Mouse (Mus musculus): ENCODE data around the gene Sirpb1a. TPM values are rescaled to one million over a fixed set of nuclear protein-coding genes. Genes with fewer than 3 reads are reported as not detected.
"Not testable (repeated sequence)": the region's sequence is repeated elsewhere in the genome, so short reads cannot be mapped to it uniquely, and the experiment has no call there.

Gene Sirpb1a
- polyA plus RNA-seq (2015; fragmentation: Nextera tagmentation; extraction: Ambion mirVana) = not detected in 2 replicates

DNA sequence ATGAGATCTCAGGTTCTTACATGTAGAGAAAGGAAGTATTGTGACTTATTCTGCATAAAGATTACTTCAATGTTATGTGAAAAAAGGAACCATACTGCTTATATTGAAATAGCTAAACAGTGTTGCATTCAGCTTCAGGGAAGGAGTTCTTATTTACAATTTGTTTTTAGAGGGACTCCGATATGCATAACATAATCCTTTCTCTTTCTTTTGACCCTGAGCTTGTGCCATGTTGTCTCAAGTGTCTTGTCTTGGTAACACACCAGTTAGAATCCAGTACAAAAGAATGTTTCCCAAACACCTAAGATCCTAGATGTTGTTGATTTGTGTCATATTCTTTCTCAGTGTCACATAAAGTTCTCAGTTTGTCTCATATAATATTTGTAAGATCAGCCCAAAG lies at the start of gene Sirpb1a:
TSS of gene Sirpb1a (minus strand) at position 74 of the 400 bp plus-strand sequence.
- H3K27me3 ChIP-seq; H3K4me2 ChIP-seq (replicated peaks); H3K36me3 ChIP-seq; H3K9me3 ChIP-seq; H3K4me1 ChIP-seq; H3K9ac ChIP-seq; ATAC-seq (ENCODE audit: low FRiP score, low read depth); H3K4me3 ChIP-seq; H3K27ac ChIP-seq: not testable (repeated sequence)
- 86% methylated on average over 1 of the region's 1 CpGs for WGBS

DNA sequence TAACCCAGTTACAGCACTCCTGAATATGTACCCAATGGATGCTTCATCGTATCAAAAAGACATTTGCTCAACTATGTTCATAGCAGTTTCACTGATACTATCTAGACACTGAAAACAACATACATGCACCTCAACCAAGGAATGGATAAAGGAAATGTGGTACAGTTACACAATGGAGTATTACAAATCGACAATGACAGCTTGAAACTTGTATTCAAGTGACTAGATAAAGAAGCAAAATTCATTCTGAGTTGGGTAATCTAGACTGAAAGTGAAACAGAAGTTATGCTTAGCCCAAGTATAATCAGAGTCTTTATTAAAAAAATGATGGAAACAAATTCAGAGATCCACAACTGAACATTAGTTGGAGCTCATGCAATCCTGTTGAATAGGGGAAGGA lies 48.5 kb upstream of the Sirpb1a start:
- H3K4me2 ChIP-seq (replicated peaks); H3K36me3 ChIP-seq; H3K27me3 ChIP-seq; H3K27ac ChIP-seq; H3K9ac ChIP-seq; H3K4me1 ChIP-seq; ATAC-seq (ENCODE audit: low FRiP score, low read depth); H3K4me3 ChIP-seq; H3K9me3 ChIP-seq: not testable (repeated sequence)
- 54% methylated on average over 2 of the region's 2 CpGs for WGBS

DNA sequence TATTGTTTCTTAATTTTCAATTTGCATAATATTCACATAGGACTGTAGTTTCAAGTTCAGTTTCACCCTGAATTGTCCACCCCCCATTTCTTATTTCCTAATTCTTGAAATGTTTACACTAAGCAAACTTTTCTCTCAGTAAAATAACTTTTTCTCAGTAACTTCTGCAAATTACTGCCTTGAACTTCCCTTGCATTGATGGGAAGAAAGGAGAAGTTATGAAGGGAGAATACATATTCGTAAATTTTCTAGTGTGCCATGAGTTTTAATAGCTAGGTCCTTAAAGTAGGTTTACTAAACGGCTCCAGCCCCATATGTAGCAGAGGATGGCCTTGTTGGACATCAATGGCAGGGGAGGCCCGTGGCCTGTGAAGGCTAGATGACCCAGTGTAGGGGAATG lies 43.8 kb upstream of the Sirpb1a start:
- not testable (repeated sequence) for H3K27ac ChIP-seq; H3K4me3 ChIP-seq; H3K27me3 ChIP-seq; H3K4me1 ChIP-seq; ATAC-seq (ENCODE audit: low FRiP score, low read depth); H3K36me3 ChIP-seq; H3K4me2 ChIP-seq (replicated peaks); H3K9ac ChIP-seq; H3K9me3 ChIP-seq
- WGBS = 75% methylated on average over 1 of the region's 3 CpGs

DNA sequence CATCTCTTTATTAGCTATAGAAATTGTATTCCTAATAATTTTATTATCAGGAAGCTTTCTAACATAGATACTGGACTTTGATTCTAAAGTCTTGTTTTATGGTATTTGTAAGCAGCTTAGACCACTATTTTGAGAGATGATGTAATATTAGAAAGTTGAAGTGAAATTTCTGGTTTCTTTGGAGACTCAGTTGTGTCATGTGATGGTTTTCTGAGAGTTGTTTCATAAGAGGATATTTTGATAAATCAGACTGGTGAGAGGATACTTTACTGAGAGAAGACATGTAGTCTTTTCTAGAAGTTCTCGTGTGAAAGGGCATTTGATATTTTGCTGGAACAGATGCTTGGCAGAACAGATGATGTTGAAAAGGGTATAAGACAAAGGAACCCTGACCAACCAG lies 17.6 kb upstream of the Sirpb1a start:
- not testable (repeated sequence) for H3K4me3 ChIP-seq; H3K4me2 ChIP-seq (replicated peaks); H3K9me3 ChIP-seq; H3K27me3 ChIP-seq; H3K9ac ChIP-seq; H3K4me1 ChIP-seq; H3K36me3 ChIP-seq; ATAC-seq (ENCODE audit: low FRiP score, low read depth); H3K27ac ChIP-seq
- WGBS = 77% methylated on average over 1 of the region's 1 CpGs

DNA sequence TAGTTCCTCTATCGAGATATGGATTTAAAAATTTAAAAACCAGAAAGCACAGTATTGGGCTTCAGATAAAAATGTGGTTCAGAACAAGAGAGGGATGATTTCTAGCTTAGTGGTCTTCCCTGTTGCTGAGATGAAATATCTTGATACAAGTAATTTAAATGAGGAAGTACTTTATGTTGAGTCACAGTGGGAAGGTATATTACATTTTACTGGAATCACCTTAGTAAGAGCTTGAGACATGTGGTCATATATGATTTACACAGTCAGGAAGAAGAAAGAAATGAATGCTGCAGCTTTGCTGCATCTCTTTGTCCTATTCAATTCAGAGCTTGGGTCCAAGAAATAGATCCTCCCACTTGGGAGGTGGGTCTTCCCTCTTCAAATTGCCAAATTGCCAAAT lies 13.5 kb upstream of the Sirpb1a start:
- H3K4me3 ChIP-seq; H3K9ac ChIP-seq; H3K4me1 ChIP-seq; H3K27me3 ChIP-seq; H3K27ac ChIP-seq; H3K36me3 ChIP-seq; ATAC-seq (ENCODE audit: low FRiP score, low read depth); H3K4me2 ChIP-seq (replicated peaks): not testable (repeated sequence)
- WGBS = 62% methylated on average over 1 of the region's 1 CpGs
- H3K9me3 ChIP-seq = peaks cover 13% of the 10 kb centered on the region

DNA sequence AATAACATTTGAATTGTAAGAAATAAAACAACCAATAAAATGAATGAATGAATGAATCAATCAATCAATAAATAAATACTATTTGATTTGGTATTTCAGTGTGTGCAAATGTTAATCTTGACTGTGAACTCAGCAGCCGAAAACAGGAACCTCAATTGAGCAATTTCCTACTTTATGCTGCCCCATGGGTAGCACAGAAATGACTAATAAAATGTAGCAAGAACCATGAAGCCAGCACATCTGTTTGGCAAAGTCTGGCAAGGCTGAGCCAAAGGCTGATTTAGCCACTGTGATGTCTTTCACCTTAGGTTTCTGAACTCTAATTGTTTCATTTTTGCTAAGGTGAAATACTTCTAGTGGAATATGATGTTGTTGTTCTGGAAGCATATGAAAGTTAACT lies 1.6 kb upstream of the Sirpb1a start:
- H3K27me3 ChIP-seq = no peaks in the 10 kb centered on the region
- no peak overlapping the region for H3K9ac ChIP-seq
- ATAC-seq (ENCODE audit: low FRiP score, low read depth) = no peak
- no peaks in the 10 kb centered on the region for H3K36me3 ChIP-seq
- no peak overlapping the region for H3K27ac ChIP-seq
- H3K4me2 ChIP-seq (replicated peaks) = no peak overlapping the region
- H3K9me3 ChIP-seq = no peaks in the 10 kb centered on the region
- no peaks in the 10 kb centered on the region for H3K4me1 ChIP-seq
- H3K4me3 ChIP-seq = no peak overlapping the region
- WGBS = 78% methylated on average over 1 of the region's 1 CpGs

DNA sequence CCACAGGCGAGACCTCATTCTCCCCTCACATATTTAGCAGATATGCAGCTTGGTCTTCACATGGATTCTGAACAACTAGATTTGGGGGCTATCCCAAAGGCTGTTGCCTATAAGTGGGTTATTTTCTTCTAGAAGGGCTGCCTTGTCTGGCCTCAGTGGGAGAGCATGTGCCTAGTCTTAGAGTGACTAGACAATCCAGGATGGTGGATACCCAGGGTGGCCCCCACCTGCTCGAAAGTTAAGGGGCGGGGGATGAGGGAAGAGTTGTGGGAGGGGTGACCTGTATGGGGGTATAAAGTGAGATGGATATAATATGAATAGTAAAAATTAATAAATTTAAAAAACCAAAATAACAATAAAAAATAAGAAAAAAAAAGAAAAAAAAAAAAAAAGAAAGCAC lies 70.6 kb downstream of the Sirpb1a start:
- H3K4me3 ChIP-seq; ATAC-seq (ENCODE audit: low FRiP score, low read depth); H3K4me2 ChIP-seq (replicated peaks); H3K36me3 ChIP-seq; H3K27ac ChIP-seq; H3K4me1 ChIP-seq; H3K9ac ChIP-seq; H3K9me3 ChIP-seq; H3K27me3 ChIP-seq: not testable (repeated sequence)
- 73% methylated on average over 3 of the region's 3 CpGs for WGBS

DNA sequence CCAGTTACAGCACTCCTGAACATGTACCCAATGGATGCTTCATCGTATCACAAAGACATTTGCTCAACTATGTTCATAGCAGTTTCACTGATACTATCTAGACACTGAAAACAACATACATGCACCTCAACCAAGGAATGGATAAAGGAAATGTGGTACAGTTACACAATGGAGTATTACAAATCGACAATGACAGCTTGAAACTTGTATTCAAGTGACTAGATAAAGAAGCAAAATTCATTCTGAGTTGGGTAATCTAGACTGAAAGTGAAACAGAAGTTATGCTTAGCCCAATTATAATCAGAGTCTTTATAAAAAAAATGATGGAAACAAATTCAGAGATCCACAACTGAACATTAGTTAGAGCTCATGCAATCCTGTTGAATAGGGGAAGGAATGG lies 76.0 kb downstream of the Sirpb1a start:
- H3K9me3 ChIP-seq; ATAC-seq (ENCODE audit: low FRiP score, low read depth); H3K27ac ChIP-seq; H3K4me2 ChIP-seq (replicated peaks); H3K9ac ChIP-seq; H3K4me1 ChIP-seq; H3K4me3 ChIP-seq; H3K36me3 ChIP-seq; H3K27me3 ChIP-seq: not testable (repeated sequence)
- WGBS = 85% methylated on average over 1 of the region's 2 CpGs

DNA sequence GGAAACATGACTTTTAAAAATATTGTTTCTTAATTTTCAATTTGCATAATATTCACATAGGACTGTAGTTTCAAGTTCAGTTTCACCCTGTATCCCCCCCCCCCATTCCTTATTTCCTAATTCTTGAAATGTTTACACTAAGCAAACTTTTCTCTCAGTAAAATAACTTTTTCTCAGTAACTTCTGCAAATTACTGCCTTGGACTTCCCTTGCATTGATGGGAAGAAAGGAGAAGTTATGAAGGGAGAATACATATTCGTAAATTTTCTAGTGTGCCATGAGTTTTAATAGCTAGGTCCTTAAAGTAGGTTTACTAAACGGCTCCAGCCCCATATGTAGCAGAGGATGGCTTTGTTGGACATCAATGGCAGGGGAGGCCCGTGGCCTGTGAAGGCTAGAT lies 80.7 kb downstream of the Sirpb1a start:
- not testable (repeated sequence) for H3K27me3 ChIP-seq; H3K9ac ChIP-seq; H3K9me3 ChIP-seq; H3K4me3 ChIP-seq; ATAC-seq (ENCODE audit: low FRiP score, low read depth); H3K36me3 ChIP-seq; H3K4me1 ChIP-seq; H3K4me2 ChIP-seq (replicated peaks); H3K27ac ChIP-seq
- 56% methylated on average over 3 of the region's 3 CpGs for WGBS

DNA sequence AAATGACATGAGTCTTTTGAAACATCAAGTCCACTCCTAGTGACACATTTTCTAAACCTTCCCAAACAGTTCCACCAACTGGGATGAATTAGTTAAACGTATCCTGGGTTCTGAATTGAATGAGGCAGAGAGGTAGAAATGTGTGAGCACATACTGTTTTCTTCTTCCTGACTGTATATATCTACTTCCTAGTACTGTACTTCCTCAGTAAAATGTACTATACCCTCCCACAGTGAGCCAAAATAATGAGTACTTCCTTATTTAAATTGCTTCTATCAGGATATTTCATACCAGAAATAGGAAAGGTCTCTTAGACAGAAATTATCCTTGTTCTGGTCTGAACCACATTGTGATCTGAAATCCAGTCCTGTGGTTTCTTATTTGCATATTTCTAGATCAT lies 86.0 kb downstream of the Sirpb1a start:
- Histone ChIP-seq H3K4me2 (replicated peaks) (no peak overlapping the region), H3K27me3 (no peaks in the 10 kb centered on the region), H3K9ac (no peak overlapping the region), H3K4me1 (no peaks in the 10 kb centered on the region), H3K36me3 (no peaks in the 10 kb centered on the region), H3K9me3 (no peaks in the 10 kb centered on the region), H3K4me3 (no peak overlapping the region), H3K27ac (no peak overlapping the region)
- WGBS = 66% methylated on average over 1 of the region's 1 CpGs
- no peak for ATAC-seq (ENCODE audit: low FRiP score, low read depth)

DNA sequence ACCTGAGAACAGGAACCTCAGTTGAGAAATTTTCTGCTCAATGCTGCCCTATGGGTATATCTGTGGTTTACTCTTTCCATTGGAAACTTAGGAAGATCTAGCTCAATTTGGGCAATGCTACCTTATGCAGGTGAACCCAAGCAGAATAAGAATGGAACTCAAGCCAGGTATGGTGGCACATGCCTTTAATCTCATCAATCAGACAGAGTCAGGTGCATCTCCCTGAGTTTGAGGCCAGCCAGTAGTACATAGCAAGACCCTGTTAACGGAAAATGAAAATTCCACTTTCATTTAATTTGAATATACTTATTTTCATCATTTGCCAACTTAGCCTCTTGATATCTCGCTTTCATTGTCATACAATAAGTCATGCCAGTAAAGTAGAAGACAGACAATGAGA lies 92.1 kb downstream of the Sirpb1a start:
- no peaks in the 10 kb centered on the region for H3K27me3 ChIP-seq
- WGBS = 66% methylated on average over 2 of the region's 2 CpGs
- no peak overlapping the region for H3K9ac ChIP-seq
- H3K4me3 ChIP-seq = no peak overlapping the region
- no peaks in the 10 kb centered on the region for H3K4me1 ChIP-seq
- no peak overlapping the region for H3K27ac ChIP-seq
- H3K9me3 ChIP-seq = no peaks in the 10 kb centered on the region
- no peak overlapping the region for H3K4me2 ChIP-seq (replicated peaks)
- ATAC-seq (ENCODE audit: low FRiP score, low read depth) = no peak
- no peaks in the 10 kb centered on the region for H3K36me3 ChIP-seq

DNA sequence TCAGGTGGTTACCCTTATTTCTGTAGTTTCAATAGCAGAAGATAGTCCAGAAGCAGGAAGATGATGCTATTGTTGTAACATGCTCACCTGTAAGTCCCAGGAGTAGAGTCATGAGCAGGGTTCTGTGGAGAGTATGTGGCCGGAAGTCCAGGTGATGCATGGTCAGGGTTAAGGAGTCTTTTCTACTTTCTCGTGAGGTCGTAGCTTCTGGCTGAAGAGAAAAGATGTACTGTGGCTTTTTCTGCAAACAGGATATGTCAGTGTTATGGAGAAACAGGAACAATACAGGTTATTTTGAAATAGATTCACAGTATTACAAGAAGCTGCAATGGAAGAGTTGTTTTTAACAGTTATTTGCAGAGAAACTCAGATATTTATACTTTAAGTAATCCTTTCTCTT lies 94.3 kb downstream of the Sirpb1a start, which contains the start of gene Gm9733:
TSS of gene Gm9733 (minus strand) at position 240 of the 400 bp plus-strand sequence.
- Histone ChIP-seq H3K4me2 (replicated peaks) (no peak within 1 kb of the TSS), H3K27me3 (no peaks in the 10 kb centered on the region), H3K27ac (no peak within 1 kb of the TSS), H3K36me3 (no peaks in the 10 kb centered on the region), H3K9me3 (no peaks in the 10 kb centered on the region), H3K9ac (no peak within 1 kb of the TSS), H3K4me3 (no peak within 1 kb of the TSS), H3K4me1 (no peaks in the 10 kb centered on the region)
- ATAC-seq (ENCODE audit: low FRiP score, low read depth) = no peak
- WGBS = 86% methylated on average over 3 of the region's 3 CpGs

DNA sequence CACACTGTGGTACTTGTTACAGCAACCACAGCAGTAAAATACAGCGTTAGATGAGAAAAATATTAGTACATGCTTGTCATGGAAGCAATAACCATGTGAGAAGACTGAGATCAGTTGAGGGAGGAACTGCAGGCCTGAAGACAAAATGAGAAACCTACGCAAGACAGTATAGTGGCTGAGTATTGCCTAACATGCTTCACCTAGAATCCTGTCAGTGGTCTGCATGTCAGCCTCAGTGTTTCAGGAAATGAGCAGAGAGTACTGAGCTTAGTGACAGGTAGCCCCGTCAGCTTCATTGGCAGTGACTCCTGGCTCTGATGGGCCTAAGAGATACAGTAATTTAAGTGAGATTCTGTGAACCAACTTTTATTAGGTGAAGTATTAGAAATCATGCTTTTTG lies 94.8 kb downstream of the Sirpb1a start:
- Histone ChIP-seq H3K9ac (no peak overlapping the region), H3K4me3 (no peak overlapping the region), H3K4me2 (replicated peaks) (no peak overlapping the region), H3K4me1 (no peaks in the 10 kb centered on the region), H3K27me3 (no peaks in the 10 kb centered on the region), H3K9me3 (no peaks in the 10 kb centered on the region), H3K27ac (no peak overlapping the region), H3K36me3 (no peaks in the 10 kb centered on the region)
- 63% methylated on average over 3 of the region's 3 CpGs for WGBS
- ATAC-seq (ENCODE audit: low FRiP score, low read depth) = no peak

DNA sequence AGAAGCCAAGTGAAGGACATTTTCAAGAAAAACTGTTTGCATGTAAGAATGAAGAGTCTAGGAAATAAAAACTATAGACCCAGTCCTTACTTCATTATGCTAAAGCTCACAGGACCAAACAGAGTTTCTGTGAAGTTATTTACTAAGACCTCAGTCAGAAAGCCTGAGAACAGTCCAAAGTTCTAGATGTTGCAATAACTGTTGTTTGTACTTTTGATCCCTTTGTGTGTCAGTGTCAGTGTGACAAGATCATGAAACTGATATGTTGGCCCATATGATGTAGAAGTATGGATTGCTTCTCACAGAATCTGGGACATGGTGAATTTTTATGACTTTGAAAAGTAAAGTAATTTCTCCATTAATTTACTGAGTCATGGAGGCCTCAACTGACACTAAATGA lies 96.8 kb downstream of the Sirpb1a start:
- ATAC-seq (ENCODE audit: low FRiP score, low read depth) = no peak
- H3K9me3 ChIP-seq = no peaks in the 10 kb centered on the region
- H3K4me2 ChIP-seq (replicated peaks) = no peak overlapping the region
- no peak overlapping the region for H3K9ac ChIP-seq
- H3K27me3 ChIP-seq = no peaks in the 10 kb centered on the region
- H3K36me3 ChIP-seq = no peaks in the 10 kb centered on the region
- no peaks in the 10 kb centered on the region for H3K4me1 ChIP-seq
- no peak overlapping the region for H3K4me3 ChIP-seq
- no peak overlapping the region for H3K27ac ChIP-seq
